ENCODE assay signal across 8 mouse cellular contexts in the genomic region with DNA sequence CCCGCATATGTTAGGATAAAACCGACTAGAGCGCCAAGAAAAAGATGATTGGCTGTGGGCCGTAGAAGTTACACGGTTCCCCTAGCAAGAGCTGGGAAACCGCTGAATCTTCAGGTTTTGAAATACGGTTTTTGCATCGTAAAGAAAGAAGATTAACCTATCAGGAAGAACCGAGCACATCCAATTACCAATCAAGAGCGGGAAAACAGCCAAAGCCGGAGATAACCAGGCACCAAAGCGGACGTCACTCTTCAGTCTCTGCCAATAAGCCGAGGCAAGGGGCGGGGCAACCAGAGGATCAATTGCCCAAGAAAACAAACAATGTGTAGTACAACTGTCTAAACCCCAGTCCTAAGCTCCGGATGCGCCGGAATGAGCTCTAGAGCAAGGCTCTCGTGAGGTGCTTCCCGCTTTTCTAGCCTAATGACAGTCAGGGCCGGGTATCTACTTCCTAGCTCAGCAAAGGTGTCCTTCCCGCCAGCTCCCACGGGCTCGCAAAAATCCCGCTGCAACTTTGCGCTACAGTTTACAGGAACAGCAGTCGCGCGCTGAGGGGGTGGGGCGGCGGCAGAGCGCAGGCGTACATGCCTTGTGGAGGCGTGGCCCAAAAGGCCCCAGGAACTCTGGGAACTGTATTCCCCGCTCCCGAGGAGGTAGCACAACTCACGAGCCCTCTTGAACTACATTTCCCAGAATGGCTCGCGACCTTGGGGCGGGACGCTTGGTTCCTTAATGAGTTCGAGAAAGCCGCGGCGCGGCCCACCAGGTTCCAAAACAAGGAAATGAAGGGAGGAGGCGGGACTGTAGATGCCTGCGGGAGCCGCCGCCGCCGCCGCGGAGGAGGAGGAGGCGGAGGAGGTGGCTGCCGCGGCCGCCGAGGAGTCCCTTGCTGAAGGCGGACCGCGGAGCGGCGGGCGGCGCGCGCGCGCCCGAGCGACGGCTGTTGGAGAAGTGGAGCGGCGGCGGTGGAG. TPM values are rescaled to one million over a fixed set of nuclear protein-coding genes. Genes with fewer than 3 reads are reported as not detected.
DNase-seq lines count a peak whose midpoint lies in the region; ATAC-seq and TF ChIP-seq lines count a peak whose summit lies in the region.

No protein-coding gene starts in this region.

- no peaks in the 10 kb centered on the region for H3K9me3 ChIP-seq in embryonic facial prominence, embryonic 14.5 days (ENCODE audit: control insufficient read depth, low read length)
- H3K9me3 ChIP-seq in limb, embryonic 13.5 days: no peaks in the 10 kb centered on the region
- no peaks in the 10 kb centered on the region for H3K9me3 ChIP-seq in midbrain, embryonic 16.5 days (replicated peaks; ENCODE audit: control insufficient read depth, low read length, poor library complexity, severe bottlenecking)

- H3K79me2 ChIP-seq in heart, adult 2 months (replicated peaks; ENCODE audit: control insufficient read depth, insufficient read depth, low read length): no peaks in the 10 kb centered on the region

- WGBS in embryonic facial prominence, embryonic 14.5 days: under 1% methylated on average over 54 of the region's 76 CpGs
- under 1% methylated on average over 74 of the region's 76 CpGs for WGBS in heart, adult 2 months
- under 1% methylated on average over 76 of the region's 76 CpGs for WGBS in limb, embryonic 13.5 days
- WGBS in midbrain, embryonic 16.5 days: under 1% methylated on average over 67 of the region's 76 CpGs

- peak overlapping the region; percentile 87 for H3K4me3 ChIP-seq in embryonic facial prominence, embryonic 14.5 days (ENCODE audit: low read depth, low read length)
- peak overlapping the region; percentile 91 for H3K4me3 ChIP-seq in heart, adult 2 months
- H3K4me3 ChIP-seq in limb, embryonic 13.5 days: peak overlapping the region; percentile 87
- peak overlapping the region; percentile 95 for H3K4me3 ChIP-seq in midbrain, embryonic 16.5 days (ENCODE audit: low read depth, low read length)

- no peaks in the 10 kb centered on the region for H3K27me3 ChIP-seq in embryonic facial prominence, embryonic 14.5 days (replicated peaks; ENCODE audit: control insufficient read depth, insufficient read depth, low read length)
- no peaks in the 10 kb centered on the region for H3K27me3 ChIP-seq in heart, adult 2 months (ENCODE audit: control insufficient read depth, insufficient read depth, low read length)
- H3K27me3 ChIP-seq in limb, embryonic 13.5 days: no peaks in the 10 kb centered on the region
- no peaks in the 10 kb centered on the region for H3K27me3 ChIP-seq in midbrain, embryonic 16.5 days (ENCODE audit: control insufficient read depth, insufficient read depth, low read depth, low read length)

- TF ChIP-seq CTCF in heart, adult 2 months (IDR thresholded peaks at IDR 0.05): no peak

- H3K27ac ChIP-seq in embryonic facial prominence, embryonic 14.5 days (replicated peaks; ENCODE audit: low read depth, low read length): peak overlapping the region; percentile 97
- H3K27ac ChIP-seq in heart, adult 2 months: peak overlapping the region; percentile 93
- peak overlapping the region; percentile 95 for H3K27ac ChIP-seq in limb, embryonic 13.5 days
- peak overlapping the region; percentile 91 for H3K27ac ChIP-seq in midbrain, embryonic 16.5 days (ENCODE audit: low read length)

- H3K36me3 ChIP-seq in embryonic facial prominence, embryonic 14.5 days (ENCODE audit: control insufficient read depth, insufficient read depth, low read length): no peaks in the 10 kb centered on the region
- 0 out of 2 replicates have a peak, but pooled peaks cover 2% of the 10 kb centered on the region for H3K36me3 ChIP-seq in heart, adult 2 months (ENCODE audit: control insufficient read depth, insufficient read depth, low read length)
- no peaks in the 10 kb centered on the region; the same call in 1 of the 2 replicates for H3K36me3 ChIP-seq in limb, embryonic 13.5 days
- no peaks in the 10 kb centered on the region for H3K36me3 ChIP-seq in midbrain, embryonic 16.5 days (ENCODE audit: control insufficient read depth, insufficient read depth, low read length)

- peaks cover 13% of the 10 kb centered on the region for H3K4me1 ChIP-seq in embryonic facial prominence, embryonic 14.5 days (ENCODE audit: control insufficient read depth, insufficient read depth, low read length)
- H3K4me1 ChIP-seq in heart, adult 2 months (ENCODE audit: control insufficient read depth, insufficient read depth, low read length): peaks cover 3% of the 10 kb centered on the region; the same call in 1 of the 2 replicates
- H3K4me1 ChIP-seq in limb, embryonic 13.5 days: peaks cover 19% of the 10 kb centered on the region
- peaks cover 20% of the 10 kb centered on the region for H3K4me1 ChIP-seq in midbrain, embryonic 16.5 days (ENCODE audit: control insufficient read depth, insufficient read depth, low read length)

- peak; percentile 100 for DNase-seq in 3T3-L1 (ENCODE audit: low read depth, low spot score)
- DNase-seq in adrenal gland, postnatal 4 days (ENCODE audit: low spot score in 2 of 2): peak; percentile 71 to 96
- DNase-seq in embryonic facial prominence, embryonic 14.5 days (ENCODE audit: low spot score): peak; percentile 100
- peak; percentile 94 to 99 for DNase-seq in heart, adult 2 months
- DNase-seq in kidney, adult 8-10 months: peak; percentile 99
- DNase-seq in spleen, postnatal 10 days (ENCODE audit: low spot score in 2 of 2): peak; percentile 92 to 98

- H3K4me2 ChIP-seq in embryonic facial prominence, embryonic 14.5 days (ENCODE audit: low read depth, low read length): peak overlapping the region; percentile 69
- peak overlapping the region; percentile 66 for H3K4me2 ChIP-seq in limb, embryonic 13.5 days (replicated peaks)
- H3K4me2 ChIP-seq in midbrain, embryonic 16.5 days (ENCODE audit: low read length): peak overlapping the region; percentile 82

- TF ChIP-seq EP300 in heart, adult 2 months (IDR thresholded peaks at IDR 0.05; ENCODE audit: insufficient read depth, low read depth, low read length): 0 out of 2 replicates have a peak, but pooled peaks have one; percentile 36

- H3K9ac ChIP-seq in embryonic facial prominence, embryonic 14.5 days (ENCODE audit: low read depth, low read length): peak overlapping the region; percentile 87
- H3K9ac ChIP-seq in heart, adult 2 months (ENCODE audit: low read depth, low read length): peak overlapping the region; percentile 92
- H3K9ac ChIP-seq in limb, embryonic 13.5 days: peak overlapping the region; percentile 85
- H3K9ac ChIP-seq in midbrain, embryonic 16.5 days (ENCODE audit: low read depth, low read length): peak overlapping the region; percentile 83

- TF ChIP-seq POLR2A in heart, adult 2 months (IDR thresholded peaks at IDR 0.05; ENCODE audit: insufficient read depth, low read depth, low read length): peak; percentile 86

- ATAC-seq in embryonic facial prominence, embryonic 14.5 days (ENCODE audit: low read depth): peak; percentile 99
- ATAC-seq in limb, embryonic 13.5 days (ENCODE audit: low FRiP score, low read depth): peak; percentile 98
- ATAC-seq in midbrain, embryonic 16.5 days: peak; percentile 99

- intact Hi-C loops in heart, adult 2 months (cut with DNase I): loop anchor here (1.0 to 5.0 kb wide), 3 partner anchors 47 to 178 kb away; partner anchors contain the start of genes Amd1 and Gtf3c6

RNA-seq across cellular contexts. Expression of gene Cdk19, which starts 9.5 kb away (rescaled TPM):
- total RNA-seq in adrenal gland, postnatal 4 days (2021): 10 to 100 TPM; 19.7 to 20.2 TPM
- 9.6 and 10.9 TPM in 2 replicates for polyA plus RNA-seq in embryonic facial prominence, embryonic 14.5 days (2014; fragmentation: Nextera tagmentation; extraction: Ambion mirVana)
- total RNA-seq in heart, adult 2 months (2021): 10 to 100 TPM; 11.5 to 15.2 TPM
- polyA plus RNA-seq in heart, adult 2 months (2012; rRNA removed): 5.2 and 8.6 TPM in 2 replicates
- polyA plus RNA-seq in limb, embryonic 13.5 days (2015; fragmentation: Nextera tagmentation; extraction: Ambion mirVana): 12.2 and 12.3 TPM in 2 replicates
- 7.2 and 7.7 TPM in 2 replicates for polyA plus RNA-seq in midbrain, embryonic 16.5 days (2015; fragmentation: Nextera tagmentation; extraction: Ambion mirVana)

RNA-seq across cellular contexts. Expression of gene Amd1, which starts 46.9 kb away (rescaled TPM):
- 10 to 100 TPM; 42.2 to 43.5 TPM for total RNA-seq in adrenal gland, postnatal 4 days (2021)
- polyA plus RNA-seq in embryonic facial prominence, embryonic 14.5 days (2014; fragmentation: Nextera tagmentation; extraction: Ambion mirVana): 61.8 and 61.9 TPM in 2 replicates
- 100 to 1,000 TPM in 1 of 2 experiments, 10 to 100 TPM in 1; 98.5 to 114 TPM for total RNA-seq in heart, adult 2 months (2021)
- polyA plus RNA-seq in heart, adult 2 months (2012; rRNA removed): 26.1 and 83.2 TPM in 2 replicates
- polyA plus RNA-seq in limb, embryonic 13.5 days (2015; fragmentation: Nextera tagmentation; extraction: Ambion mirVana): 56.9 and 60.1 TPM in 2 replicates
- 40.8 and 41.9 TPM in 2 replicates for polyA plus RNA-seq in midbrain, embryonic 16.5 days (2015; fragmentation: Nextera tagmentation; extraction: Ambion mirVana)

Comparison
In these comparisons a context has a peak if more than half of its experiments do, and no peak if none do; other contexts are left out.
1. Peak in every context shown above with its lines: DNase-seq, ATAC-seq, H3K4me3 ChIP-seq and H3K27ac ChIP-seq.